Mouse (Mus musculus): Measurements from ENCODE around the gene Farp1. TPM values are rescaled to one million over a fixed set of nuclear protein-coding genes. Genes with fewer than 3 reads are reported as not detected.

Gene Farp1
- polyA plus RNA-seq, 1 experiment from 2014 or later = 35.6 TPM

Other genes starting within 250 kb of the Farp1 start
- 82.3 and 84.0 TPM in 2 replicates for gene Ipo5, start 124.0 kb upstream of the Farp1 start, polyA plus RNA-seq (2015; fragmentation: Nextera tagmentation; extraction: Ambion mirVana)

Data from forebrain, embryonic 15.5 days (tissue).